Mouse (Mus musculus) forebrain, embryonic 14.5 days (tissue): ENCODE data around the gene Gm29735. TPM values are rescaled to one million over a fixed set of nuclear protein-coding genes. Genes with fewer than 3 reads are reported as not detected.

Experiments used
- polyA plus RNA-seq: library from polyadenylated mRNA; unstranded; fragments of >200 nt; fragmentation: Nextera tagmentation; extraction: Ambion mirVana; gene quantifications from 2 replicates; pipeline ENCODE4 v1.2.1, GENCODE M21; 2014

The Gm29735 gene
- polyA plus RNA-seq, 1 experiment from 2014 or later, result not detected

Other genes with a start within 250 kb of the Gm29735 start
- 74.0 and 87.3 TPM in 2 replicates for gene Tollip, start 238.6 kb downstream of the Gm29735 start, polyA plus RNA-seq
- 20.8 and 21.7 TPM in 2 replicates for gene Brsk2, start 207.4 kb downstream of the Gm29735 start, polyA plus RNA-seq
- gene Mob2, start 96.0 kb downstream of the Gm29735 start, polyA plus RNA-seq, result 53.6 and 57.9 TPM in 2 replicates
- 58.0 and 84.8 TPM in 2 replicates for gene Dusp8, start 61.3 kb downstream of the Gm29735 start, polyA plus RNA-seq
- gene Gm45618, start 36.4 kb downstream of the Gm29735 start, polyA plus RNA-seq, result not detected in 2 replicates
- not detected in 2 replicates for gene Gm39115, start 21.1 kb downstream of the Gm29735 start, polyA plus RNA-seq
- gene Gm45337, start 12.5 kb downstream of the Gm29735 start, polyA plus RNA-seq, result not detected in 2 replicates
- gene Gm4553, start 8.6 kb upstream of the Gm29735 start, polyA plus RNA-seq, result not detected in 2 replicates
- not detected in 2 replicates for gene Krtap5-2, start 18.9 kb upstream of the Gm29735 start, polyA plus RNA-seq
- not detected in 2 replicates for gene Gm10153, start 33.3 kb upstream of the Gm29735 start, polyA plus RNA-seq
- gene Krtap5-3, start 44.3 kb upstream of the Gm29735 start, polyA plus RNA-seq, result not detected in 2 replicates
- gene Gm7579, start 54.7 kb upstream of the Gm29735 start, polyA plus RNA-seq, result not detected in 2 replicates
- gene Krtap5-5, start 72.9 kb upstream of the Gm29735 start, polyA plus RNA-seq, result not detected in 2 replicates
- not detected in 2 replicates for gene Gm40460, start 84.0 kb upstream of the Gm29735 start, polyA plus RNA-seq
- gene Gm2431, start 101.2 kb upstream of the Gm29735 start, polyA plus RNA-seq, result not detected in 2 replicates
- not detected in 2 replicates for gene Gm4559, start 117.2 kb upstream of the Gm29735 start, polyA plus RNA-seq
- gene Krtap5-1, start 140.0 kb upstream of the Gm29735 start, polyA plus RNA-seq, result not detected in 2 replicates
- gene Krtap5-4, start 146.4 kb upstream of the Gm29735 start, polyA plus RNA-seq, result not detected in 2 replicates
- gene Ifitm10, start 216.6 kb upstream of the Gm29735 start, polyA plus RNA-seq, result 1.9 and 3.4 TPM in 2 replicates
- gene Gm49369, start 225.6 kb upstream of the Gm29735 start, polyA plus RNA-seq, result not detected in 2 replicates
- 261 and 263 TPM in 2 replicates for gene Ctsd, start 230.9 kb upstream of the Gm29735 start, polyA plus RNA-seq